Mouse (Mus musculus) layer of hippocampus, adult 9-10 months (tissue): ENCODE data around the gene Fam102b.

Source experiments
- DNase-seq: peaks from one replicate; pipeline ENCODE4 v3.0.0; 2022; ENCODE audit warnings: low spot score

The Fam102b gene

GRCm38 (mm10) chr3:109027515-109027987 lies at the start of gene Fam102b:
Gene Fam102b (minus strand): TSS chr3:109027607.
- no peak for DNase-seq

GRCm38 (mm10) chr3:109062989-109063388 lies 35.6 kb upstream of the Fam102b start:
- DNase-seq: peak; percentile 32

- DNase-seq: no peak
Observed at GRCm38 (mm10) chr3:109062391-109062790, 35.0 kb upstream of the Fam102b start.

GRCm38 (mm10) chr3:109059903-109060302 lies 32.5 kb upstream of the Fam102b start:
- DNase-seq: no peak

- no peak for DNase-seq
Observed at GRCm38 (mm10) chr3:109051946-109052331, 24.5 kb upstream of the Fam102b start.

- no peak for DNase-seq
Observed at GRCm38 (mm10) chr3:109051056-109051945, 23.9 kb upstream of the Fam102b start.

- no peak for DNase-seq
Observed at GRCm38 (mm10) chr3:109047707-109048283, 20.4 kb upstream of the Fam102b start.

- no peak for DNase-seq
Observed at GRCm38 (mm10) chr3:109046428-109046827, 19.0 kb upstream of the Fam102b start.

- no peak for DNase-seq
Observed at GRCm38 (mm10) chr3:109043395-109043794, 16.0 kb upstream of the Fam102b start.

GRCm38 (mm10) chr3:109040908-109041307 lies 13.5 kb upstream of the Fam102b start:
- no peak for DNase-seq

GRCm38 (mm10) chr3:109034411-109034810 lies 7.0 kb upstream of the Fam102b start:
- DNase-seq: no peak

GRCm38 (mm10) chr3:109032306-109032705 lies 4.9 kb upstream of the Fam102b start:
- DNase-seq: no peak

GRCm38 (mm10) chr3:109031626-109032025 lies 4.2 kb upstream of the Fam102b start:
- DNase-seq: no peak

GRCm38 (mm10) chr3:109030817-109031216 lies 3.4 kb upstream of the Fam102b start:
- no peak for DNase-seq

- DNase-seq: no peak
Observed at GRCm38 (mm10) chr3:109029661-109030060, 2.3 kb upstream of the Fam102b start.

GRCm38 (mm10) chr3:109026991-109027470 lies 376 bp downstream of the Fam102b start:
- no peak for DNase-seq

- no peak for DNase-seq
Observed at GRCm38 (mm10) chr3:109026462-109026990, 881 bp downstream of the Fam102b start.

- DNase-seq: no peak
Observed at GRCm38 (mm10) chr3:109025579-109025978, 1.8 kb downstream of the Fam102b start.

GRCm38 (mm10) chr3:109023066-109023465 lies 4.3 kb downstream of the Fam102b start:
- DNase-seq: no peak

GRCm38 (mm10) chr3:109021720-109022516 lies 5.5 kb downstream of the Fam102b start:
- DNase-seq: no peak

- no peak for DNase-seq
Observed at GRCm38 (mm10) chr3:109018336-109018735, 9.1 kb downstream of the Fam102b start.

- no peak for DNase-seq
Observed at GRCm38 (mm10) chr3:109012595-109012994, 14.8 kb downstream of the Fam102b start.
